Mouse (Mus musculus) left cerebral cortex, postnatal 4 days (tissue): ENCODE measurements around the gene Dnaaf1. TPM values are rescaled to one million over a fixed set of nuclear protein-coding genes. Genes with fewer than 3 reads are reported as not detected.

Experiments
- DNase-seq: peaks from one replicate; pipeline ENCODE4 v3.0.0-alpha.2; 2022
- intact Hi-C: fragments of 180-260 bp; cut with DNase I; formaldehyde crosslinking; loops from one replicate; pipeline ENCODE4 v1.15.1; 2025
- total RNA-seq, 2 experiments: library from RNA; stranded (reverse); gene quantifications; 2 replicates each; pipeline ENCODE4 v1.2.3; 2021

Dnaaf1 gene
- under 1 TPM; 0.26 to 0.52 TPM for total RNA-seq

GRCm38 (mm10) chr8:119574437-119575365 lies at the start of gene Dnaaf1, which contains the start of gene Hsdl1:
Dnaaf1 (plus strand) TSS chr8:119575235.
Hsdl1 (minus strand) TSS chr8:119575183.
- intact Hi-C loops = no loop called here

GRCm38 (mm10) chr8:119528762-119529161 lies 46.3 kb upstream of the Dnaaf1 start:
- DNase-seq = no peak
- intact Hi-C loops = no loop called here

More at GRCm38 (mm10) chr8:119574437-119575365, at the start of gene Dnaaf1, which contains the start of gene Hsdl1:
- DNase-seq = peak; percentile 96

GRCm38 (mm10) chr8:119530937-119531336 lies 44.1 kb upstream of the Dnaaf1 start:
- intact Hi-C loops = no loop called here
- no peak for DNase-seq

GRCm38 (mm10) chr8:119531397-119531796 lies 43.6 kb upstream of the Dnaaf1 start:
- intact Hi-C loops = no loop called here
- DNase-seq = no peak

GRCm38 (mm10) chr8:119531973-119532372 lies 43.1 kb upstream of the Dnaaf1 start:
- intact Hi-C loops = no loop called here
- DNase-seq = no peak

- intact Hi-C loops = no loop called here
- DNase-seq = no peak
Measured at GRCm38 (mm10) chr8:119544606-119545005, 30.4 kb upstream of the Dnaaf1 start.

GRCm38 (mm10) chr8:119545180-119545579 lies 29.9 kb upstream of the Dnaaf1 start:
- DNase-seq = no peak
- intact Hi-C loops = no loop called here

GRCm38 (mm10) chr8:119545791-119546190 lies 29.2 kb upstream of the Dnaaf1 start:
- intact Hi-C loops = no loop called here
- DNase-seq = no peak

GRCm38 (mm10) chr8:119547019-119547691 lies 27.9 kb upstream of the Dnaaf1 start:
- no peak for DNase-seq
- intact Hi-C loops = no loop called here

- intact Hi-C loops = no loop called here
- DNase-seq = no peak
Measured at GRCm38 (mm10) chr8:119548560-119549113, 26.4 kb upstream of the Dnaaf1 start.

- intact Hi-C loops = no loop called here
- no peak for DNase-seq
Measured at GRCm38 (mm10) chr8:119552967-119553366, 22.1 kb upstream of the Dnaaf1 start.

- intact Hi-C loops = no loop called here
- DNase-seq = no peak
Measured at GRCm38 (mm10) chr8:119555861-119556260, 19.2 kb upstream of the Dnaaf1 start.

GRCm38 (mm10) chr8:119557132-119557531 lies 17.9 kb upstream of the Dnaaf1 start:
- intact Hi-C loops = no loop called here
- DNase-seq = no peak

GRCm38 (mm10) chr8:119557821-119558602 lies 17.0 kb upstream of the Dnaaf1 start:
- intact Hi-C loops = no loop called here
- DNase-seq = peak; percentile 82

- intact Hi-C loops = no loop called here
- DNase-seq = peak; percentile 99
Measured at GRCm38 (mm10) chr8:119558603-119559401, 16.2 kb upstream of the Dnaaf1 start, which contains the start of gene Mbtps1. Mbtps1 (minus strand) TSS chr8:119558735.

- no peak for DNase-seq
- intact Hi-C loops = no loop called here
Measured at GRCm38 (mm10) chr8:119559402-119559720, 15.7 kb upstream of the Dnaaf1 start.

- intact Hi-C loops = no loop called here
- DNase-seq = no peak
Measured at GRCm38 (mm10) chr8:119563849-119564251, 11.2 kb upstream of the Dnaaf1 start.

- no peak for DNase-seq
- intact Hi-C loops = no loop called here
Measured at GRCm38 (mm10) chr8:119566367-119566766, 8.7 kb upstream of the Dnaaf1 start.

- intact Hi-C loops = no loop called here
- no peak for DNase-seq
Measured at GRCm38 (mm10) chr8:119568251-119568650, 6.8 kb upstream of the Dnaaf1 start.

GRCm38 (mm10) chr8:119568951-119569350 lies 6.1 kb upstream of the Dnaaf1 start:
- intact Hi-C loops = no loop called here
- DNase-seq = no peak
